Mouse (Mus musculus) bone marrow macrophage, adult 2 months (primary cell): ENCODE data around the gene Hist1h1c. TPM values are rescaled to one million over a fixed set of nuclear protein-coding genes. Genes with fewer than 3 reads are reported as not detected.
"Not testable (repeated sequence)": the region's sequence is repeated elsewhere in the genome, so short reads cannot be mapped to it uniquely, and the experiment has no call there.

Source experiments
- H3K27ac ChIP-seq: 2 replicates; pipeline ENCODE4 v1.5.1; 2012; ENCODE audit warnings: low read depth, low read length; ENCODE audit not compliant: insufficient read depth
- H3K4me1 ChIP-seq: 2 replicates; pipeline ENCODE4 v1.6.1; 2012; ENCODE audit warnings: low read length; ENCODE audit not compliant: control insufficient read depth, insufficient read depth
- H3K4me3 ChIP-seq: 2 replicates; pipeline ENCODE4 v1.5.1; 2012; ENCODE audit warnings: mild to moderate bottlenecking, low read length, moderate library complexity; ENCODE audit not compliant: insufficient read depth
- CTCF ChIP-seq: IDR thresholded peaks from 2 replicates; pipeline ENCODE4 v1.5.1; 2012; ENCODE audit warnings: low read depth, mild to moderate bottlenecking, low read length, moderate library complexity
- POLR2A ChIP-seq: IDR thresholded peaks from 2 replicates; pipeline ENCODE4 v1.6.1; 2012; ENCODE audit warnings: mild to moderate bottlenecking, low read depth, low read length, borderline replicate concordance
- polyA plus RNA-seq: library from polyadenylated mRNA; stranded (reverse); fragments of >200 nt; gene quantifications from 2 replicates; pipeline ENCODE4 v1.2.4, GENCODE M21; 2012; ENCODE audit not compliant: missing spikeins, insufficient read depth, insufficient read length

Gene Hist1h1c
- polyA plus RNA-seq, 1 experiment: 75.5 TPM

GRCm38 (mm10) chr13:23710374-23711089 lies 28.1 kb upstream of the Hist1h1c start, which contains the start of gene Hfe:
Hfe (minus strand) TSS chr13:23710854.
- H3K4me1 ChIP-seq: peaks cover 47% of the 10 kb centered on the region
- H3K4me3 ChIP-seq: peak within 1 kb of the TSS; percentile 84
- peak within 1 kb of the TSS; percentile 87 for H3K27ac ChIP-seq
- TF ChIP-seq CTCF (no peak), POLR2A (no peak)

GRCm38 (mm10) chr13:23716261-23717042 lies 22.2 kb upstream of the Hist1h1c start:
- Histone ChIP-seq H3K27ac (peak overlapping the region; percentile 6), H3K4me1 (peaks cover 33% of the 10 kb centered on the region), H3K4me3 (no peak overlapping the region)
- TF ChIP-seq CTCF (no peak), POLR2A (no peak)

GRCm38 (mm10) chr13:23717176-23717575 lies 21.4 kb upstream of the Hist1h1c start:
- Histone ChIP-seq H3K4me1 (peaks cover 26% of the 10 kb centered on the region), H3K4me3 (no peak overlapping the region), H3K27ac (peak overlapping the region; percentile 89)
- TF ChIP-seq POLR2A: no peak
- TF ChIP-seq CTCF: no peak

GRCm38 (mm10) chr13:23717593-23718245 lies 20.9 kb upstream of the Hist1h1c start:
- H3K27ac ChIP-seq: peak overlapping the region; percentile 89

GRCm38 (mm10) chr13:23724239-23724638 lies 14.4 kb upstream of the Hist1h1c start:
- Histone ChIP-seq H3K27ac (no peak overlapping the region), H3K4me1 (peaks cover 14% of the 10 kb centered on the region), H3K4me3 (no peak overlapping the region)
- TF ChIP-seq CTCF: no peak

More at GRCm38 (mm10) chr13:23717593-23718245, 20.9 kb upstream of the Hist1h1c start:
- H3K4me3 ChIP-seq: not testable (repeated sequence)
- H3K4me1 ChIP-seq: peaks cover 23% of the 10 kb centered on the region

- Histone ChIP-seq H3K4me3 (no peak overlapping the region), H3K4me1 (peaks cover 18% of the 10 kb centered on the region), H3K27ac (no peak overlapping the region)
- TF ChIP-seq CTCF (no peak), POLR2A (no peak)
Measured at GRCm38 (mm10) chr13:23725213-23725612, 13.4 kb upstream of the Hist1h1c start.

GRCm38 (mm10) chr13:23728472-23729191 lies 10.0 kb upstream of the Hist1h1c start:
- Histone ChIP-seq H3K4me1 (peaks cover 19% of the 10 kb centered on the region), H3K27ac (no peak overlapping the region; the same call in 1 of the 2 replicates), H3K4me3 (no peak overlapping the region)
- TF ChIP-seq CTCF (no peak), POLR2A (no peak)

GRCm38 (mm10) chr13:23729192-23729525 lies 9.4 kb upstream of the Hist1h1c start:
- H3K27ac ChIP-seq: no peak overlapping the region; the same call in 1 of the 2 replicates
- no peak for TF ChIP-seq CTCF
- no peak for TF ChIP-seq POLR2A
- H3K4me3 ChIP-seq: no peak overlapping the region
- H3K4me1 ChIP-seq: peaks cover 19% of the 10 kb centered on the region

- Histone ChIP-seq H3K27ac (no peak overlapping the region), H3K4me1 (peaks cover 19% of the 10 kb centered on the region), H3K4me3 (no peak overlapping the region)
- TF ChIP-seq POLR2A: no peak
Measured at GRCm38 (mm10) chr13:23729706-23730105, 8.9 kb upstream of the Hist1h1c start.

GRCm38 (mm10) chr13:23730479-23730878 lies 8.1 kb upstream of the Hist1h1c start:
- Histone ChIP-seq H3K4me3 (no peak overlapping the region), H3K27ac (no peak overlapping the region), H3K4me1 (peaks cover 19% of the 10 kb centered on the region)
- TF ChIP-seq POLR2A (no peak), CTCF (no peak)
